Mouse (Mus musculus) ES-E14 (cell line): ENCODE measurements around the gene Gjd3. TPM values are rescaled to one million over a fixed set of nuclear protein-coding genes. Genes with fewer than 3 reads are reported as not detected.

Experiments used
- DNase-seq: peaks from one replicate; pipeline ENCODE4 v3.0.0-alpha.2; 2013; ENCODE audit warnings: low read depth, low spot score
- H3K27ac ChIP-seq: 2 replicates; pipeline ENCODE4 v1.5.1; 2012; ENCODE audit warnings: low read depth, mild to moderate bottlenecking, low read length, moderate library complexity, mixed read lengths; ENCODE audit not compliant: poor library complexity, insufficient read depth, severe bottlenecking
- H3K36me3 ChIP-seq: 2 replicates; pipeline ENCODE4 v1.6.1; 2012; ENCODE audit warnings: mild to moderate bottlenecking, low read length, moderate library complexity, mixed read lengths; ENCODE audit not compliant: control insufficient read depth, poor library complexity, insufficient read depth, severe bottlenecking
- H3K4me1 ChIP-seq, 2 experiments: fragments of 150-350 bp in 1 of 2; sonication (generic) in 1 of 2; 2 replicates each; pipeline ENCODE4 v1.6.1; 2012; ENCODE audit warnings: low read length in 2 of 2, mild to moderate bottlenecking in 1 of 2, mixed read lengths in 1 of 2; ENCODE audit not compliant: control insufficient read depth in 2 of 2, insufficient read depth in 2 of 2, poor library complexity in 1 of 2
- H3K4me3 ChIP-seq, 2 experiments: fragments of 150-350 bp in 1 of 2; sonication (generic) in 1 of 2; 2 replicates each; pipeline ENCODE4 v1.5.1; 2012; ENCODE audit warnings: low read length in 2 of 2, low read depth in 1 of 2, mild to moderate bottlenecking in 1 of 2, mixed read lengths in 1 of 2; ENCODE audit not compliant: insufficient read depth in 1 of 2, poor library complexity in 1 of 2, severe bottlenecking in 1 of 2
- H3K9ac ChIP-seq: 2 replicates; pipeline ENCODE4 v1.6.1; 2012; ENCODE audit warnings: low read depth, mild to moderate bottlenecking, low read length, mixed read lengths; ENCODE audit not compliant: poor library complexity, insufficient read depth, severe bottlenecking
- H3K9me3 ChIP-seq: fragments of 150-350 bp; sonication (generic); 2 replicates; pipeline ENCODE4 v1.6.1; 2012; ENCODE audit warnings: low read depth, mild to moderate bottlenecking, low read length; ENCODE audit not compliant: control insufficient read depth, insufficient read depth
- CHD2 ChIP-seq: IDR thresholded peaks from 2 replicates; pipeline ENCODE4 v1.6.1; 2014; ENCODE audit warnings: mild to moderate bottlenecking, low read depth, low read length, inconsistent platforms
- HCFC1 ChIP-seq: IDR thresholded peaks from 2 replicates; pipeline ENCODE4 v1.6.1; 2012; ENCODE audit warnings: low read length, inconsistent platforms, borderline replicate concordance; ENCODE audit not compliant: insufficient read depth
- MAFK ChIP-seq: IDR thresholded peaks from 2 replicates; pipeline ENCODE4 v1.6.1; 2014; ENCODE audit warnings: mild to moderate bottlenecking, low read depth, low read length, inconsistent platforms; ENCODE audit not compliant: insufficient read depth
- ZC3H11A ChIP-seq: IDR thresholded peaks from 2 replicates; pipeline ENCODE4 v1.6.1; 2012; ENCODE audit warnings: low read depth, mild to moderate bottlenecking, inconsistent platforms, low read length, borderline replicate concordance
- ZNF384 ChIP-seq: IDR thresholded peaks from 2 replicates; pipeline ENCODE4 v1.6.1; 2012; ENCODE audit warnings: low read depth, low read length, inconsistent platforms
- in situ Hi-C, 2 experiments: fragments of 600-800 bp; cut with MboI; formaldehyde crosslinking; loops; one replicate each; pipeline ENCODE4 v1.15.1; 2025; ENCODE audit warnings: low sequenced_read_pairs in 2 of 2, inconsistent platforms in 1 of 2; ENCODE audit not compliant: unreplicated experiment in 2 of 2
- total RNA-seq: library from RNA; depleted of rRNA; stranded (reverse); fragments of 300-350 nt; gene quantifications from 2 replicates; pipeline ENCODE4 v1.2.3, GENCODE M21; 2012

Gene Gjd3
- total RNA-seq, 1 experiment = 0.27 TPM

- Histone ChIP-seq H3K27ac (peak overlapping the region; percentile 90), H3K9me3 (no peaks in the 10 kb centered on the region), H3K4me3 (peak overlapping the region; percentile 60 to 64), H3K36me3 (no peaks in the 10 kb centered on the region), H3K4me1 (peaks cover 9 to 44% of the 10 kb centered on the region in 2 experiments), H3K9ac (peak overlapping the region; percentile 73)
- no peak for TF ChIP-seq ZC3H11A
- no peak for TF ChIP-seq HCFC1
- peak; percentile 96 for TF ChIP-seq ZNF384
- no peak for TF ChIP-seq CHD2
- peak; percentile 36; the same call in 1 of the 2 replicates for TF ChIP-seq MAFK
- DNase-seq = no peak
- in situ Hi-C loops = no loop called here
Measured at GRCm38 (mm10) chr11:98941826-98942550, 40.8 kb downstream of the Gjd3 start.

- Histone ChIP-seq H3K4me1 (peaks cover 11 to 48% of the 10 kb centered on the region in 2 experiments), H3K9ac (peak overlapping the region; percentile 73), H3K36me3 (no peaks in the 10 kb centered on the region), H3K9me3 (no peaks in the 10 kb centered on the region), H3K27ac (peak overlapping the region; percentile 90), H3K4me3 (peak overlapping the region; percentile 60 to 64)
- TF ChIP-seq CHD2 (no peak), HCFC1 (no peak), MAFK (no peak), ZC3H11A (no peak), ZNF384 (no peak)
- no peak for DNase-seq
- in situ Hi-C loops = no loop called here
Measured at GRCm38 (mm10) chr11:98941341-98941825, 41.4 kb downstream of the Gjd3 start.

GRCm38 (mm10) chr11:98940776-98941175 lies 42.0 kb downstream of the Gjd3 start:
- H3K4me1 ChIP-seq = peaks cover 11 to 51% of the 10 kb centered on the region in 2 experiments

GRCm38 (mm10) chr11:98939953-98940641 lies 42.7 kb downstream of the Gjd3 start:
- Histone ChIP-seq H3K9ac (no peak overlapping the region), H3K9me3 (no peaks in the 10 kb centered on the region), H3K4me1 (peaks cover 11 to 54% of the 10 kb centered on the region in 2 experiments), H3K27ac (no peak overlapping the region), H3K36me3 (no peaks in the 10 kb centered on the region), H3K4me3 (peak overlapping the region in 1 of 2 experiments; percentile 28; a peak in 1 of 4 replicates)
- TF ChIP-seq ZC3H11A = no peak
- no peak for TF ChIP-seq HCFC1
- TF ChIP-seq MAFK = no peak
- no peak for TF ChIP-seq CHD2
- TF ChIP-seq ZNF384 = no peak
- DNase-seq = no peak
- in situ Hi-C loops = no loop called here

More at GRCm38 (mm10) chr11:98940776-98941175, 42.0 kb downstream of the Gjd3 start:
- H3K9me3 ChIP-seq = no peaks in the 10 kb centered on the region
- no peak overlapping the region for H3K9ac ChIP-seq
- H3K4me3 ChIP-seq = peak overlapping the region; percentile 60 to 64; a peak in 3 of 4 replicates
- in situ Hi-C loops = no loop called here
- H3K36me3 ChIP-seq = no peaks in the 10 kb centered on the region
- no peak for DNase-seq
- H3K27ac ChIP-seq = 0 out of 2 replicates have a peak overlapping the region, but pooled peaks have one; percentile 9
- no peak for TF ChIP-seq HCFC1
- no peak for TF ChIP-seq MAFK
- TF ChIP-seq ZNF384 = no peak
- no peak for TF ChIP-seq CHD2
- TF ChIP-seq ZC3H11A = no peak
